Comparison of ENCODE assay signal across 11 mouse cellular contexts in the genomic region with DNA sequence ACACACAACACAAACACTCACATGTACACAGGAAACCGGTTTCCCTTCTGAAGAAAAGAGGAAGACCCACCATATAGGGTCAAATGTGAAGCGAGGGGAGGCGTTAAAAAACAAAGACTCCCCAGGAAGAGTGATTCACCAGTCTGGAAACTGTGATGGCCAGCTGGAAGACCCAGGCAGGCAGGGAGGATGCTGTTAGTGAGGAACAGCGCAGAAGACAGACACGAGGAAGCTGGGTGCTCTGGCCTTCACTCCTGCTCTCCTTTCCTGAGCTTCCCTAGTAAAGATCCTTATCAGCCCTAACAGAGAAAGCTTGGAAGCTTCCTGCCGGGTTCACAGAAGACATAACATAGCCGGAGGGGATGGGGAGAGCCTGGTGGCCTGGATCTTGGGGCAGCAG. TPM values are rescaled to one million over a fixed set of nuclear protein-coding genes. Genes with fewer than 3 reads are reported as not detected.
DNase-seq lines count a peak whose midpoint lies in the region; ATAC-seq and TF ChIP-seq lines count a peak whose summit lies in the region.
"Had no signal": no experiment of that assay in that cellular context is flagged by ENCODE, and none has a peak within 500 bp of the region (broad histone marks: within the 10 kb centered on the region; RNA-seq: fewer than 3 reads in every experiment).

No protein-coding gene starts in this region.

- H3K4me1 ChIP-seq in limb, embryonic 13.5 days, result peaks cover 44% of the 10 kb centered on the region
- H3K4me1 ChIP-seq in cerebellum, adult 2 months (ENCODE audit: control insufficient read depth, insufficient read depth, low read length), result peaks cover 26% of the 10 kb centered on the region

- no peaks in the 10 kb centered on the region for H3K27me3 ChIP-seq in limb, embryonic 13.5 days
- H3K27me3 ChIP-seq in cerebellum, adult 2 months (ENCODE audit: control insufficient read depth, insufficient read depth, low read length), result no peaks in the 10 kb centered on the region

- ATAC-seq in limb, embryonic 13.5 days (ENCODE audit: low FRiP score, low read depth), result no peak

- H3K4me2 ChIP-seq in limb, embryonic 13.5 days (replicated peaks), result no peak overlapping the region

- DNase-seq in adrenal gland, postnatal 14 days, result peak; percentile 33
- DNase-seq in adrenal gland, adult 18-20 months (ENCODE audit: low spot score in 2 of 2), result no peak
- DNase-seq in urinary bladder, postnatal 14 days (ENCODE audit: low spot score), result peak; percentile 45
- no peak for DNase-seq in urinary bladder, postnatal 4 days (ENCODE audit: low spot score in 2 of 2)
- DNase-seq in frontal cortex, postnatal 14 days (ENCODE audit: low spot score in 2 of 2), result no peak
- no peak for DNase-seq in cerebellum, adult 2 months
- DNase-seq in frontal cortex, postnatal 10 days (ENCODE audit: low spot score in 2 of 2), result no peak

- H3K9ac ChIP-seq in limb, embryonic 13.5 days, result no peak overlapping the region

- no peak for TF ChIP-seq POLR2A in cerebellum, adult 2 months (IDR thresholded peaks at IDR 0.05; ENCODE audit: borderline replicate concordance, insufficient read depth, low read length)

- H3K4me3 ChIP-seq in limb, embryonic 13.5 days, result no peak overlapping the region
- no peak overlapping the region for H3K4me3 ChIP-seq in cerebellum, adult 2 months (replicated peaks; ENCODE audit: insufficient read depth, low read depth, low read length)

- WGBS in limb, embryonic 13.5 days, result 41% methylated on average over 7 of the region's 7 CpGs
- WGBS in cerebellum, adult 2 months, result 44% methylated on average over 7 of the region's 7 CpGs

- no peak for TF ChIP-seq CTCF in cerebellum, adult 2 months (IDR thresholded peaks at IDR 0.05; ENCODE audit: borderline replicate concordance, insufficient read depth, low read depth, low read length)

- H3K27ac ChIP-seq in limb, embryonic 13.5 days, result peak overlapping the region; percentile 44; the same call in 1 of the 2 replicates
- no peak overlapping the region for H3K27ac ChIP-seq in cerebellum, adult 2 months (ENCODE audit: insufficient read depth, low read length)

- no peaks in the 10 kb centered on the region for H3K9me3 ChIP-seq in limb, embryonic 13.5 days

- peaks cover 42% of the 10 kb centered on the region for H3K36me3 ChIP-seq in limb, embryonic 13.5 days

RNA-seq across cellular contexts. Expression of a gene that starts 12.0 kb away (rescaled TPM):
- total RNA-seq in adrenal gland, postnatal 14 days (2021), result 45.1 and 60.5 TPM in 2 replicates
- 10 to 100 TPM; 24.1 to 60.8 TPM for total RNA-seq in adrenal gland, adult 18-20 months (2021)
- polyA plus RNA-seq in limb, embryonic 13.5 days (2015; fragmentation: Nextera tagmentation; extraction: Ambion mirVana), result 45.3 and 46.1 TPM in 2 replicates
- polyA plus RNA-seq in cerebellum, adult 2 months (2012; rRNA removed), result 193 and 194 TPM in 2 replicates

RNA-seq across cellular contexts. Expression of a gene that starts 44.6 kb away (rescaled TPM):
- 160 and 166 TPM in 2 replicates for total RNA-seq in adrenal gland, postnatal 14 days (2021)
- total RNA-seq in adrenal gland, adult 18-20 months (2021), result 100 to 1,000 TPM; 139 to 168 TPM
- 207 and 225 TPM in 2 replicates for polyA plus RNA-seq in limb, embryonic 13.5 days (2015; fragmentation: Nextera tagmentation; extraction: Ambion mirVana)
- polyA plus RNA-seq in cerebellum, adult 2 months (2012; rRNA removed), result 61.6 and 61.8 TPM in 2 replicates

RNA-seq across cellular contexts. Expression of a gene that starts 44.7 kb away (rescaled TPM):
- total RNA-seq in adrenal gland, postnatal 14 days (2021), result 72.1 and 82.3 TPM in 2 replicates
- 10 to 100 TPM; 54.0 to 57.6 TPM for total RNA-seq in adrenal gland, adult 18-20 months (2021)
- 146 and 152 TPM in 2 replicates for polyA plus RNA-seq in limb, embryonic 13.5 days (2015; fragmentation: Nextera tagmentation; extraction: Ambion mirVana)
- 106 and 110 TPM in 2 replicates for polyA plus RNA-seq in cerebellum, adult 2 months (2012; rRNA removed)

RNA-seq across cellular contexts. Expression of a gene that starts 50.0 kb away (rescaled TPM):
- total RNA-seq in adrenal gland, postnatal 14 days (2021), result not detected in 2 replicates
- total RNA-seq in adrenal gland, adult 18-20 months (2021), result not detected
- not detected in 2 replicates for polyA plus RNA-seq in limb, embryonic 13.5 days (2015; fragmentation: Nextera tagmentation; extraction: Ambion mirVana)
- not detected in 2 replicates for polyA plus RNA-seq in cerebellum, adult 2 months (2012; rRNA removed)
- total RNA-seq: heart, postnatal 14 days had no signal
- polyA plus RNA-seq: C2C12; urinary bladder, adult 2 months had no signal

Comparison
In these comparisons a context has a peak if more than half of its experiments do, and no peak if none do; other contexts are left out.
1. DNase-seq: peak in adrenal gland, postnatal 14 days (single experiment) and urinary bladder, postnatal 14 days (single experiment); none in adrenal gland, adult 18-20 months (0 of 2), urinary bladder, postnatal 4 days (0 of 2), frontal cortex, postnatal 14 days (0 of 2), cerebellum, adult 2 months (0 of 2) and frontal cortex, postnatal 10 days (0 of 2).